Mouse (Mus musculus): ENCODE data around the gene Rbm17.
A peak's percentile ranks its signal among the peaks of the same experiment; 100 is the strongest.
"Not testable (repeated sequence)": the region's sequence is repeated elsewhere in the genome, so short reads cannot be mapped to it uniquely, and the experiment has no call there.

The Rbm17 gene

GRCm38 (mm10) chr2:11604053-11604452, at the start of gene Rbm17:
Gene Rbm17 (minus strand): TSS chr2:11604153.
- no peak for DNase-seq (ENCODE audit: low spot score)

DNA sequence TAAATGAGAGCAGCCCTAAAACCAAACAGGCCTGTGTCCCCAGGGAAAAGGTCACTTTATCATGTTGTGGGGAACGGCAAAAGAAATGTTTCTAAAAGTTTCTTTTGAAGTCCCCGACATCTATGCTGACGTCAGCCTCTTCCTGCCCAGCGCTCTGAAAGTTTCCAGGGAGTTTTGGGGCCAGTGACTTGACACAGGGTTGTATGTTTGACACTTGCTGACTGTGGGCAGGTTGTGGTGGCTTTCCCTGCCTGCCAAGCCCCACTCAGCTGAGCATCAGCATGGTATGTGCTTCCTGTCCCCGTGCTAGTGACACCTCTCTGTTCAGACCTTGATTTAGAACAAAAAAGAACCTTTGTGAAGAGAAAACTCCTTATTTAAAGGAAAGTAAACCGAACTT, 49.4 kb upstream of the Rbm17 start:
- DNase-seq (ENCODE audit: low spot score) = no peak

GRCm38 (mm10) chr2:11652780-11653179, 48.8 kb upstream of the Rbm17 start:
- DNase-seq (ENCODE audit: low spot score) = no peak

DNA sequence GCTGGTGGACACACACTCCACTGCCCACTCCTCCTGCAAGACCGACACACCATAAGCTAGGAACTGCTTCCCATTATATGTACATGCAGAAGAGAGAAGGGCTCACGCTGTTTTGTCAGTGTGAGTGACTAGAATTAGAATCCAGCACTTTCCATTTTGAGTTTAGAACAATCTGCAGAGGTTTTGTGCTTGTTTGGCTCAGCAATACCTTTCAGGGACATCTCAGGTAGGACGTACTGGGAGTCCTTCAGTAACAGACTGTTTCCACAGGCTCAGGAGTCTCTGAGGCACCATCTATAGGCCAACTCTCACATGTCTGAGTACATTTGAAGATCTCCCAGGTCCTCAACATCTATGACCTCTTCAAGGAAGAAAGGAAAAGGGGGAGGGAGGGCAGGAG, 48.2 kb upstream of the Rbm17 start:
- DNase-seq (ENCODE audit: low spot score) = no peak

DNA sequence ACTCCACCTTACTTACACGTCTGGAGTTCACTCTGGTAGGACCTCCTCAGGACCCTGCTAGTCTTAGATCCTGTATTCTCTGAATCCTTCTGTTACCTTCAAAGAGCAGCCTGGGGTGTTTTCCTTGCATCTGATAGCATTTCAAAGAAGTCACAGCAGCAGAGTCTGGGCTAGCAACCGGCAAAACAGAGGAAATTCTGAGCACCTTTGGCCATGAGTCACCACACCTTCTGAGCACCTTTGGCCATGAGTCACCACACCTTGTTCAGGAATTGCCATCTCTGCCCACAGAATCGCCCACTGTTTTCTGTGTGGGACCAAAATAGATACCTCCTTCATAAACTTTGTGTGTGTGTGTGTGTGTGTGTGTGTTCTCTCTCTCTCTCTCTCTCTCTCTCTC, 47.5 kb upstream of the Rbm17 start:
- DNase-seq (ENCODE audit: low spot score) = peak; percentile 8

DNA sequence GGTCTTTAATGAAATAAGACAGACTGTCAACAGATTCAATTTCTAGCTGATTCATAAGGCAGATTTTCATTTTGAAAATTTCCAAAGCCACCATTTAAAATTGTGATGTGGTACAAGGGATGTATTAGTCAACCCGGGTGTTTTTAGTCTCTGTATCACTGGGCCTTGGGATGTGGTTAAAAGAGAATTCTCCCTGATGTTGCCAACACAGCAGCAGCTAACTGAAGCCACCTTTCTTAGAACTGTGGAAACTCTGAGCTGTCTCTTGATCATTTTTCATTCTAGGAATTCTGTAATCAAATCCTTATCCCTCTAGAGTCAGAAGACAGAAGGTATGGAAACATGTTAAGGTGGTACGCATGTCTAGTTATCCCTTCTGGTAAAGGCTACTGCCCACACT, 41.3 kb upstream of the Rbm17 start:
- no peak for DNase-seq (ENCODE audit: low spot score)

- DNase-seq (ENCODE audit: low spot score) = no peak
Measured at GRCm38 (mm10) chr2:11644057-11644456, 40.1 kb upstream of the Rbm17 start.

- no peak for DNase-seq (ENCODE audit: low spot score)
Measured at GRCm38 (mm10) chr2:11642451-11642941, 38.5 kb upstream of the Rbm17 start, which contains the start of gene Il2ra. Gene Il2ra (plus strand): TSS chr2:11642807.

DNA sequence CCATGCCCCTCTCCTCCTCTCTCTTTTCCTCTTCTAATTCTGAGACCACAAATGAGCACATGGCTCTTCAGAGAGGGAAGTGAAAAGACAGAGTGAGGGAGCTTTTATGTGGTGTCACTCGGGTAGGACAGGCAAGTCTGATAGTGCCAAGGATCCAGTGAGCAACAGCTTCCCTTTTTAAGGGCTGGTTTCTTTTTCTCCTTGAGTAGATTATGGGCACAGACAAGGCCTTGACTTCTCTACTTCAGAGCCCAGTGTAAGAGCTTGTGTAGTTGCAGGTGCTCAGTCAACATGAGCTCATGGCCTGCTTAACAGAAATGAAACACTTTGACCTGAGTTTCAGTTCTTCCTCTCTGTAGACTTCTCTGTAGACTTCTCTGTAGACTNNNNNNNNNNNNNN, 33.2 kb upstream of the Rbm17 start:
- no peak for DNase-seq (ENCODE audit: low spot score)

DNA sequence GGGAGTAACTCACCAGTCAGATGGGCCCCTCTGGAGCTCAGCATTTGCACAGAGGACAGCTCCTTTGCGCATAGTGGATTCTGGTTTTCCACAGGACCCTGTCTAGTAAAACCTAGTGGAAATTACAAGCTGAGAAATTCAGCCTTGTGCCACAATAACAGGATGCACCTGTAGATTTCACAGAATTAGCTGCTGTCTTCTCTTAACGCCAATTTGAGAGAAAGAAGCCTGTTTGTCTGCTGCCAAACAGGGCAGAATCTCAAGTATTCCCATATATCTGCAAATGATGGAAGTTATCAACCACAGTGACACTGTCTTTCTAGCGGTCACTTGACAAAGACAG, 32.2 kb upstream of the Rbm17 start:
- no peak for DNase-seq (ENCODE audit: low spot score)

- DNase-seq (ENCODE audit: low spot score) = no peak
Measured at GRCm38 (mm10) chr2:11635471-11636137, 31.7 kb upstream of the Rbm17 start.

DNA sequence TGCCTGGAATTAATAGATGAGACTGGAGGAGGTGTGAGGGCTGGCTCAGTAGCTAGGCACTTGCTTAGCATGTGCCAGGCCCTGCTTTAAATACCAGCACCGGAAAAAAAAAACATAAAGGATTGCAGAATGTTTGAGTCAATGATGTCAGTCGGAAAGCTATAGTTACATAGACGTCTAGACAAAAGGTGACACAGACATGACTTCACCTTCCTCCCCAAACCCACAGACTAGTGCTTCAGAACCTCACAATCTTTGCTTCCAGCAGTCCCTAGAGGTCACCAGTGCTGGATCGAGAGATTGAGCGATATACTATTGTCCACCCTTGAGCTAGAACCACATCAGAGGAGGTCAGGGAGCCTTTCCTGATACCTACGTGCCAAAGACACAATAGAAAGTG, 31.1 kb upstream of the Rbm17 start:
- DNase-seq (ENCODE audit: low spot score) = no peak

GRCm38 (mm10) chr2:11625890-11626289, 21.9 kb upstream of the Rbm17 start, which contains the start of gene Gm17490:
Gene Gm17490 (minus strand): TSS chr2:11626264.
- no peak for DNase-seq (ENCODE audit: low spot score)

DNA sequence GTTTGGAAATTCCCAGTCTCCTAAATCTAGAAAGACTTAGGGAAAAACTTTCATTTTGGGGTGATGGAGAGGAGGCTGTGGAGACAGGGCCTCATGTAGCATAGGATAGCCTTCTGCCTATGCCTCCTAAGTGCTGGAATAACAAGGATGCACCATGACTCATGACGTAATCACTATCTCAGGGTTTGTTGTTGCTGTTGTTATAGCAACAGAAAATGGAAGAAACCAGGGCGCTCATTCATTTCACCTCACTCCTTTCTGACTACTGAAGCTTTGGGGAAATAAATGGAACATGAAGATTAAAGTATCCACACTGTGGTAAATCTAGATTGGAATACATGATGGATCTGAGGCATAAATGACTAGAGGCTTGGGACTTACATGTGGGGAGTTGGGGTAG, 19.8 kb upstream of the Rbm17 start:
- DNase-seq (ENCODE audit: low spot score) = no peak

DNA sequence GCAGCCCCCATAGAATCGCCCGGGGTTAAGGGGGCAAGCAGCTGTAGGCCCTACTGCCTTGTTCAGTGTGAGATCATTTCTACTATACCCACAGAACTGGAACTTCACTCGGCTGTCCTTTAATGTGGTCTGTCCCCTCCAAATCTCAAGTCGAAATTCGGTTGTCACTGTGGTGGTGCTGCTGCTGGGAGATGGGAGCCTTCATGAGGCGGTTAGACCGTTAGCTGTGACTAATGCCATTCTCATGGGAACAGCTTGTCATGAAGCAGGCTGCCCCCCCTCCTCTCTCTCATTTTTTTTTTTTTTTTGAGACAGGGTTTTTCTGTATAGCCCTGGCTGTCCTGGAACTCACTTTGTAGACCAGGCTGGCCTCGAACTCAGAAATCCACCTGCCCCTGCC, 19.2 kb upstream of the Rbm17 start:
- DNase-seq (ENCODE audit: low spot score) = no peak

DNA sequence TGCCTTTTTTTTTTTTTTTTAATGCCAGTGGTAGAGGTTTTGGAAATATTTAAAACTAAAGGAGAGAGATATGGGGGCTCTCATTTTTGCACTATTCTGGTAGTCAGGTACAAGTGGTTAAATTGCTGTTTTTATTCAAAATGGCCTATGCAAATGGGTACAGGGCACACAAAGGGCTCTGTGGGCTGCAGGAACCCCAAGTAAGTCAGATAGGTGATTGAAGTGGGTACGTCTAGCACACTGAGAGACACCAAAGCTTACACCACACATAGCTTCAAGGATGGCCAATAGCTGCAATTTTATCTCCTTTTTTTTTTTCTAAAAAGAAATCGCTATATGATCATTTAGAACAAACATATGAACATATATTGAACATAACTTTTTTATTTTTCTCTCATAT, 15.6 kb upstream of the Rbm17 start:
- no peak for DNase-seq (ENCODE audit: low spot score)

DNA sequence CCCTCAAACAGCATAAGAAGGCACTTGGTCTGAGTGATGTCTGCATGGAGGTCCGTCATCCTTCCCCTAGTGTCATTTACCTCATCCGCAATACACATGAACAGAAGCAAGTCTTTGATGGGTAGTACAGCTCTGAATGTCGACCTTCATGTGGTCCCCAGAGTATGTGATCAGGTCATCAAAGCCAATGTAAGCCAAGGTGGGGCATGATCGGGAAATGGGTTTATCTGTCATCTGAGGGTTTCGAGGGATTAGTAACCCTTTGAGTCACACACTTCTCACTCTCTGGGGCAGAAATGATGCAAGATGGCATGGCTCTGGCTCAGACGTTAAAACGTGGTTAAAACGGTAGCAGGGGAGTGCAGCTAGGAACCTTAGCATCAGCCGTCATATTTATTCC, 12.9 kb upstream of the Rbm17 start:
- no peak for DNase-seq (ENCODE audit: low spot score)

DNA sequence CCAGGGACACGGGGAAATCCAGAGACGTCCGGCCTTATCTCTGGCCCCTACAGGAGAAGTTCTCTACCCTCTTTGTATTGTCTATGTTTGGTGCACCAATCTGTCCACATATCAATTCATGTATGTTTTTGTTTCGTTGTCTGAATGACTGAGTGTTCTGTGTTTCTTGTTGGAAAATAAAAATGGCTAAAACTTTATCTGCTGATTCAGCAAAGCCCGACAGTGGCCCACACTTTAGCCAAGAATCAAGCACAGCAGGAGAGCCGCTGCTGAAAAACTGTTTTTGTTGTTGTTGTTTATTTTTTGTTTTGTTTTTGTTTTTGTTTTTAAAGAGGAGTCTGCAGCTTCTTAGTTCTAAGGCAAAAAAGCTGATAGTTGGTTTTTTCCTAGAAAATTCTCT, 9.0 kb upstream of the Rbm17 start:
- DNase-seq (ENCODE audit: low spot score) = not testable (repeated sequence)

GRCm38 (mm10) chr2:11606718-11607117, 2.8 kb upstream of the Rbm17 start:
- not testable (repeated sequence) for DNase-seq (ENCODE audit: low spot score)

DNA sequence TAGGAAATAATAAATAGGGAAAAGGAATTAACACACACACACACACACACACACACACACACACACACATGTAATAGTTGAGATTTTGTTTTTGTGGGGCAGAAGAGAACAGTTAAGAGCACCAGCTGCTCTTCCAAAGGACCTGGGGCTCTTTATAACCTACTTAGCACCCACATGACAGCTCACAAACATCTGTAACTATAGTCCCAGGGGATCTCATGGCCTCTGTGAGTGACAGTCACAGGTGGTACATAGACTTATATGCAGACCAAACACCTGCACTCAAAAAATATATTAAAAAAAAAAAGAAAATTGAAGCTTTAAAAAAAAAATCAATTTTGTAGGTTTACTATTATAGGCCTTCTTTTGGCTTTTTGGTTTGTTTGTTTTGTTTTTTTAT, 958 bp upstream of the Rbm17 start:
- DNase-seq (ENCODE audit: low spot score) = no peak

GRCm38 (mm10) chr2:11602506-11603489, 1.2 kb downstream of the Rbm17 start:
- DNase-seq (ENCODE audit: low spot score) = peak; percentile 94

DNA sequence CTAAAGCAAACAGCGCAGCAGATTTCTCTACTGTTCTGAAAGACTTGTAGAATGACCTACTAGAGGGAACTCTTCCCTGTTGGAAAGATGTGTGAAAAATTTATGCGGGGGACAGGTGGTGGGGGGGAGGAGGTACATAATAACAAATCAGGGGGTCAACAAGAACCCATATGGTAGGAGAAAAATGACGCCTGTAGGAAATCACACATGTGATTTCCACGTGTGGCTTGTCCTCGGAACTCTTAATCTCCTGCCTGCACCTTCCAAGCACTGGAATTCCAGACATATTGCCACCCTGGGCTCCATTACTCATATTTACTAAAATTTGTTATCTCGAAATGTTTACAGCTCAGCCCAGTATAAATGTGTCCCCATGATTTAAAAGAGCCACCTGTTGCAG, 2.2 kb downstream of the Rbm17 start:
- DNase-seq (ENCODE audit: low spot score) = no peak

- no peak for DNase-seq (ENCODE audit: low spot score)
Measured at GRCm38 (mm10) chr2:11597906-11598305, 6.0 kb downstream of the Rbm17 start.

Data from urinary bladder, postnatal 14 days (tissue).